Mouse (Mus musculus) small intestine, adult 2 months (tissue): Measurements from ENCODE around the gene Btbd16. TPM values are rescaled to one million over a fixed set of nuclear protein-coding genes. Genes with fewer than 3 reads are reported as not detected.

Experiments
- H3K27ac ChIP-seq: fragments of 200-500 bp; 2 replicates; pipeline ENCODE4 v1.5.1; 2012; ENCODE audit warnings: low read depth, low read length, control low read depth, inconsistent platforms; ENCODE audit not compliant: insufficient read depth
- H3K27me3 ChIP-seq: fragments of 200-500 bp; 2 replicates; pipeline ENCODE4 v1.6.1; 2012; ENCODE audit warnings: mild to moderate bottlenecking, moderate library complexity, low read length, inconsistent platforms; ENCODE audit not compliant: control insufficient read depth, insufficient read depth
- H3K36me3 ChIP-seq: fragments of 200-500 bp; 2 replicates; pipeline ENCODE4 v1.6.1; 2012; ENCODE audit warnings: mild to moderate bottlenecking, low read length, control low read depth, inconsistent platforms; ENCODE audit not compliant: control insufficient read depth, insufficient read depth
- H3K4me1 ChIP-seq: fragments of 200-500 bp; 2 replicates; pipeline ENCODE4 v1.6.1; 2012; ENCODE audit warnings: low read length, inconsistent platforms, mixed read lengths; ENCODE audit not compliant: control insufficient read depth, insufficient read depth, insufficient read length
- H3K4me3 ChIP-seq: fragments of 200-500 bp; 2 replicates; pipeline ENCODE4 v1.5.1; 2012; ENCODE audit warnings: low read depth, mild to moderate bottlenecking, control low read depth, inconsistent platforms, low read length, moderate library complexity
- CTCF ChIP-seq: fragments of 200-500 bp; IDR thresholded peaks from 2 replicates; pipeline ENCODE4 v1.5.1; 2012; ENCODE audit warnings: low read depth, mild to moderate bottlenecking, control low read depth, inconsistent platforms, low read length, moderate library complexity, mixed read lengths; ENCODE audit not compliant: insufficient replicate concordance, insufficient read length; ENCODE audit errors: extremely low read depth
- POLR2A ChIP-seq: fragments of 200-500 bp; IDR thresholded peaks from 2 replicates; pipeline ENCODE4 v1.6.1; 2012; ENCODE audit warnings: low read depth, mild to moderate bottlenecking, control low read depth, inconsistent platforms, low read length, moderate library complexity
- WGBS: fragments of 180-500 bp; shearing (Covaris S2); methylation state at CpG from one replicate; pipeline ENCODE4 v1.1.7; 2018; 5-methylcytosine and 5-hydroxymethylcytosine counted together
- polyA plus RNA-seq: library from polyadenylated mRNA; depleted of rRNA; stranded (reverse); fragments of >200 nt; gene quantifications from 2 replicates; pipeline ENCODE4 v1.2.3, GENCODE M21; 2012

The Btbd16 gene
- polyA plus RNA-seq, 1 experiment = 0.10 TPM

- Histone ChIP-seq H3K27ac (no peak overlapping the region), H3K27me3 (no peaks in the 10 kb centered on the region), H3K36me3 (no peaks in the 10 kb centered on the region), H3K4me1 (peaks cover 16% of the 10 kb centered on the region), H3K4me3 (no peak overlapping the region)
- 68% methylated on average over 12 of the region's 12 CpGs for WGBS
- TF ChIP-seq POLR2A (no peak), CTCF (no peak)
Measured at GRCm38 (mm10) chr7:130839380-130840100, 65.7 kb downstream of the Btbd16 start.

DNA sequence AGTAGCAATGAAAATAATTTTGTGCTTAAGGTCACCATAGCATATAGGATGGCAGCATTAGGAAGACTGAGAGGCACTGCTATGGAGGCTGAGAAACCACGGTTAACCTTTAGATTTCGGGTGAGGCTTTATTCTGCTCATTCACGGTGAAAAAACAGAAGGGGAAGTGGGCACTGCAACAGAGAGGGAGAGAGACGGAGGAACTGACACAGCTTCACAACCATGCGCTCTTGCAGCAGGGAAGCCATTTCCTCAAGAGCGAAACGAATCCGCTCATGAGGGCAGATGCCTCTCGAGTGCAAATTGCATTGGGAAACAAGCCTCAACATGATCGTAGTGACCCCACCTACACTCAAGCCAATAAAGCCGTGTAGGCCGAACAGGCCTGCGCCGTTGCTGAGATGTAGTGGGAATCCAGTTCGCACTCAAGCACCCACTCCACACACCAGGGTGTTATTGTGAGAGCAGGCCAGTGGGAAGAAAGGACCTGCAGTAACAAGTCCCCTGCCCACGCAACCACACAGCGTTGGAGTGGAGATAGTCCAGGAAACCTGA is 73.4 kb downstream of the Btbd16 start:
- Histone ChIP-seq H3K27ac (no peak overlapping the region), H3K4me3 (no peak overlapping the region), H3K36me3 (no peaks in the 10 kb centered on the region), H3K4me1 (no peaks in the 10 kb centered on the region; the same call in 1 of the 2 replicates), H3K27me3 (no peaks in the 10 kb centered on the region)
- 88% methylated on average over 17 of the region's 17 CpGs for WGBS
- TF ChIP-seq CTCF = no peak
- no peak for TF ChIP-seq POLR2A

DNA sequence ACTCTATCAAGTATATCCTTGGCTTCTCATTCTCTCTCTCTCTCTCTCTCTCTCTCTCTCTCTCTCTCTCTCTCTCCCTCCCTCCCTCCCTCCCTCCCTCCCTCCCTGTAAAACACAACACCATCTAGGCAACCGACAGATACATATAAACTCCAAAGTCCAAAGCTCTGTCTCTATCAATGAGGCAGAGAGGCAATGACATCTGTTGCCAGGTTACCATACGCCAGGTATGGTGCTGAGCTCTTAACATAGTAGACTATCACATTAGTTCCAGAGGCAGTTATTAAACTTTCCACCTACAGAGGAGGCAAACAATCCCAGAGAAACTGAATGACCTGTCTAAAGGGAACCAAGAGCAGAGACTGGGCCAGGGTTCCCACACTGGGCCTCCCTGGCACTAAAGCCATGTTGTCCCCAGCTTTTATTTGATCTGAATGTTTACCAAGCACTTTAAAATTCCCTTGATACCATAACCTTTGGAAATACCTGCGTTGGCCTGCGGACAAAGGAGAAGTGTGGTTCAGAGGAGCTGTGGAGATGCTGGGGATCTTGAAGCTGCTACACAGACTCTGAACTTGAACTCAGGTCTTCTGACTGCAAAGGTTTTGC is 80.9 kb downstream of the Btbd16 start:
- H3K4me3 ChIP-seq = no peak overlapping the region
- WGBS = 25% methylated on average over 4 of the region's 4 CpGs

GRCm38 (mm10) chr7:130855681-130856080 is 81.8 kb downstream of the Btbd16 start:
- TF ChIP-seq CTCF = no peak
- no peak for TF ChIP-seq POLR2A
- WGBS = 17% methylated on average over 3 of the region's 3 CpGs
- H3K36me3 ChIP-seq = no peaks in the 10 kb centered on the region
- no peaks in the 10 kb centered on the region for H3K27me3 ChIP-seq
- H3K4me3 ChIP-seq = no peak overlapping the region
- H3K4me1 ChIP-seq = peaks cover 12% of the 10 kb centered on the region; the same call in 1 of the 2 replicates
- H3K27ac ChIP-seq = peak overlapping the region; percentile 72

More for the DNA sequence above, 80.9 kb downstream of the Btbd16 start:
- Histone ChIP-seq H3K36me3 (no peaks in the 10 kb centered on the region), H3K4me1 (peaks cover 12% of the 10 kb centered on the region; the same call in 1 of the 2 replicates), H3K27me3 (no peaks in the 10 kb centered on the region), H3K27ac (peak overlapping the region; percentile 72)
- no peak for TF ChIP-seq POLR2A
- TF ChIP-seq CTCF = no peak

DNA sequence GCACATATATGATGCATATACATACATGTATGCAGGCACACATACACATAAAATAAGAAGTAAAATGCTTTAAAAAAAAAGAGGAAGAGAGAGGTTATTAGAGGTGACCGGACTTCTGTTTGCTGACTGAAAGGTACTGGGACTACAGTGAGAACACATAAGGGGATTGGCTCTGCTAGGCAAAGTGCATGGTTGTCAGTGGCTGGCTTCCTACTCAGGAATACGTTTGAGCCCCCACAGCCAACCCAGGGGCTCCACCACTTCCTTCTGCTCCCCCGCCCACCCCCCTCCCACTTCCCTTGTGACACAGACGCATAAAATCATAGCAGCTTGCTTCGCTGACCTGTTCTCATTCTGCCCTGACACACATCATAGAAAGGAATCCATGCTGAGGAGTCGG is 84.1 kb downstream of the Btbd16 start:
- Histone ChIP-seq H3K36me3 (no peaks in the 10 kb centered on the region), H3K27ac (no peak overlapping the region), H3K4me1 (peaks cover 15% of the 10 kb centered on the region; the same call in 1 of the 2 replicates), H3K4me3 (no peak overlapping the region), H3K27me3 (no peaks in the 10 kb centered on the region)
- TF ChIP-seq POLR2A = no peak
- no peak for TF ChIP-seq CTCF
- WGBS = 82% methylated on average over 6 of the region's 6 CpGs

- Histone ChIP-seq H3K4me3 (no peak overlapping the region), H3K36me3 (no peaks in the 10 kb centered on the region), H3K4me1 (peaks cover 9% of the 10 kb centered on the region; the same call in 1 of the 2 replicates), H3K27me3 (no peaks in the 10 kb centered on the region), H3K27ac (no peak overlapping the region)
- TF ChIP-seq CTCF (no peak), POLR2A (no peak)
- WGBS = 72% methylated on average over 5 of the region's 5 CpGs
Measured at GRCm38 (mm10) chr7:130859926-130860325, 86.1 kb downstream of the Btbd16 start.

DNA sequence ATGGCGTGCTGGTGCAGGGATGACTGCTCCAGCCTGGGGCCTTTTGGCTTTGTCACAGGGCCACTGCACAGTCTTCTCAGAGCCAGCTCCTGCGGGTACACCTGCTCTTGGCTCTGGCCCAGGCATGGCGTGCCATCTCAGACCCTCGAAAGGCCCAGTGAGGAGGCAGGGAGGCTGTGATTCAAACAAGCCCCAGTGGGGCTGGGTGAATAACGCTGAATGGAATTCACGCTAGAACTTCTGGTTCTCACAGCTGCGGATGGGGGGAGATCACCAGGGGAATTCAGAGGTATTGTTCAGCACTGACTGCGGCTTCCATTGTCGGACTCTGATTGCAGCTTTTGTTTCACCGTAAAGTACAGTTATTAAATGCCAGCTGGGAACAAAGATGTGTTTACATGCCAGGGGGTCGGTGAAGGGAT is 86.9 kb downstream of the Btbd16 start:
- H3K27me3 ChIP-seq = no peaks in the 10 kb centered on the region
- no peak overlapping the region for H3K4me3 ChIP-seq
- TF ChIP-seq POLR2A (no peak), CTCF (no peak)
- H3K4me1 ChIP-seq = peaks cover 3% of the 10 kb centered on the region; the same call in 1 of the 2 replicates
- WGBS = 77% methylated on average over 11 of the region's 11 CpGs
- H3K27ac ChIP-seq = no peak overlapping the region
- no peaks in the 10 kb centered on the region for H3K36me3 ChIP-seq
